19 mouse cellular contexts compared by ENCODE assay signal in the genomic region with DNA sequence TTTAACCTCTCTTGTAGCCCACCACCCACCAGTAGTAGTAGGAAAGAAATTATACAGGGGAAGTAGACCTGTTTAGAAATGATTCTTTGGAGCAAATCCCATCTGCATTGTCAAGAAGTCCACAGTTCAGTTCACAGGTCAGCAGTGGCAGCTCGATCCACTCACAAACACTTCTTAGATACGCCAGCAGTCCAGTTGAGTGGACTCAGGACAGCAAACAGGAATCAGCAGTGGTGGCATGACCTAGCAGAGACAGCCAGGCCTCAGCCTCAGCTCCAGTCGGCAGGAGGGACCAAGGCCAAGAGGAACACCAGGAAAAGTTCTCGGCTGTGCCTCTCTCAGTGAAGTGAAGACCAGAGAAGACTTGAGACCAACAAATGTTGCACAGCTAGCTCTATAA.
A peak's percentile ranks its signal among the peaks of the same experiment; 100 is the strongest.
DNase-seq lines count a peak whose midpoint lies in the region; ATAC-seq and TF ChIP-seq lines count a peak whose summit lies in the region.
"Had no signal": no experiment of that assay in that cellular context is flagged by ENCODE, and none has a peak within 500 bp of the region (broad histone marks: within the 10 kb centered on the region; RNA-seq: fewer than 3 reads in every experiment).

No protein-coding gene starts in this region.

- no peak overlapping the region for H3K9ac ChIP-seq in heart, embryonic 12.5 days
- H3K9ac ChIP-seq in heart, postnatal 0 days (replicated peaks; ENCODE audit: low read depth, low read length): no peak overlapping the region
- H3K9ac ChIP-seq in lung, embryonic 16.5 days (ENCODE audit: low read length): no peak overlapping the region
- no peak overlapping the region for H3K9ac ChIP-seq in midbrain, embryonic 14.5 days (replicated peaks; ENCODE audit: low read length)
- H3K9ac ChIP-seq: embryonic facial prominence, embryonic 13.5 days; forebrain, embryonic 12.5 days; hindbrain, embryonic 15.5 days had no signal

- DNase-seq in heart, postnatal 10 days: no peak
- no peak for DNase-seq in heart, postnatal 0 days (ENCODE audit: low spot score)
- DNase-seq in heart, adult 9 months (ENCODE audit: low spot score in 2 of 2): no peak
- DNase-seq in lung, postnatal 14 days: peak; percentile 46
- DNase-seq in midbrain, embryonic 14.5 days: no peak
- DNase-seq: adrenal gland, adult 2 months; adrenal gland, postnatal 25 days; cerebellum, adult 18-20 months; cerebellum, adult 9-11 months; cerebellum, postnatal 36 days; gastrocnemius, postnatal 10 days had no signal

- ATAC-seq in heart, embryonic 12.5 days (ENCODE audit: insufficient number of reproducible peaks, low FRiP score): no peak
- no peak for ATAC-seq in heart, postnatal 0 days (ENCODE audit: insufficient read depth, low read depth)
- peak; percentile 11; the same call in 1 of the 2 replicates for ATAC-seq in lung, embryonic 16.5 days (ENCODE audit: low read depth)
- no peak for ATAC-seq in midbrain, embryonic 14.5 days (ENCODE audit: low FRiP score, low TSS enrichment)
- ATAC-seq: forebrain, embryonic 16.5 days; inflammation-experienced regulatory T-cells, adult 6 months; intestine, postnatal 0 days had no signal

- no peaks in the 10 kb centered on the region for H3K27me3 ChIP-seq in heart, embryonic 12.5 days (replicated peaks)
- H3K27me3 ChIP-seq in heart, postnatal 0 days (ENCODE audit: control insufficient read depth, insufficient read depth, low read length): no peaks in the 10 kb centered on the region
- no peaks in the 10 kb centered on the region for H3K27me3 ChIP-seq in lung, embryonic 16.5 days (ENCODE audit: control insufficient read depth, insufficient read depth, low read depth, low read length)
- 0 out of 2 replicates have a peak, but pooled peaks cover 7% of the 10 kb centered on the region for H3K27me3 ChIP-seq in midbrain, embryonic 14.5 days (ENCODE audit: control insufficient read depth, insufficient read depth, low read length)
- H3K27me3 ChIP-seq: embryonic facial prominence, embryonic 13.5 days; forebrain, embryonic 12.5 days; hindbrain, embryonic 15.5 days had no signal

- peak overlapping the region; percentile 84 for H3K27ac ChIP-seq in heart, embryonic 12.5 days (ENCODE audit: poor library complexity, severe bottlenecking)
- H3K27ac ChIP-seq in heart, postnatal 0 days (ENCODE audit: low read depth): peak overlapping the region; percentile 87; the same call in 1 of the 2 replicates
- H3K27ac ChIP-seq in lung, embryonic 16.5 days (ENCODE audit: low read length): peak overlapping the region; percentile 27; the same call in 1 of the 2 replicates
- H3K27ac ChIP-seq in midbrain, embryonic 14.5 days (replicated peaks; ENCODE audit: low read depth, low read length): no peak overlapping the region
- H3K27ac ChIP-seq: embryonic facial prominence, embryonic 13.5 days; forebrain, embryonic 12.5 days; hindbrain, embryonic 15.5 days had no signal

- H3K36me3 ChIP-seq in heart, embryonic 12.5 days: 0 out of 2 replicates have a peak, but pooled peaks cover 2% of the 10 kb centered on the region
- no peaks in the 10 kb centered on the region for H3K36me3 ChIP-seq in heart, postnatal 0 days (replicated peaks; ENCODE audit: control insufficient read depth, insufficient read depth, low read length)
- H3K36me3 ChIP-seq in lung, embryonic 16.5 days (ENCODE audit: control insufficient read depth, insufficient read depth, low read length): no peaks in the 10 kb centered on the region
- H3K36me3 ChIP-seq in midbrain, embryonic 14.5 days (ENCODE audit: control insufficient read depth, insufficient read depth, low read length): no peaks in the 10 kb centered on the region
- H3K36me3 ChIP-seq: embryonic facial prominence, embryonic 13.5 days; forebrain, embryonic 12.5 days; hindbrain, embryonic 15.5 days had no signal

- intact Hi-C loops in heart, postnatal 10 days (cut with DNase I): no loop called here

- no peaks in the 10 kb centered on the region for H3K9me3 ChIP-seq in heart, embryonic 12.5 days (replicated peaks)
- H3K9me3 ChIP-seq in heart, postnatal 0 days (replicated peaks; ENCODE audit: control insufficient read depth, low read length): no peaks in the 10 kb centered on the region
- no peaks in the 10 kb centered on the region for H3K9me3 ChIP-seq in lung, embryonic 16.5 days (ENCODE audit: control insufficient read depth, low read length)
- no peaks in the 10 kb centered on the region for H3K9me3 ChIP-seq in midbrain, embryonic 14.5 days (ENCODE audit: control insufficient read depth, low read length)
- H3K9me3 ChIP-seq: embryonic facial prominence, embryonic 13.5 days; forebrain, embryonic 12.5 days; hindbrain, embryonic 15.5 days had no signal

- 71% methylated on average over 4 of the region's 4 CpGs for WGBS in heart, embryonic 12.5 days
- 70% methylated on average over 4 of the region's 4 CpGs for whole genome bisulfite sequencing in heart, postnatal 0 days
- 46% methylated on average over 4 of the region's 4 CpGs for WGBS in lung, embryonic 16.5 days
- WGBS in midbrain, embryonic 14.5 days: 91% methylated on average over 4 of the region's 4 CpGs

- peaks cover 19% of the 10 kb centered on the region for H3K4me1 ChIP-seq in heart, embryonic 12.5 days (replicated peaks)
- peaks cover 20% of the 10 kb centered on the region for H3K4me1 ChIP-seq in heart, postnatal 0 days (ENCODE audit: control insufficient read depth, insufficient read depth)
- H3K4me1 ChIP-seq in lung, embryonic 16.5 days (replicated peaks; ENCODE audit: control insufficient read depth, insufficient read depth, low read length): peaks cover 7% of the 10 kb centered on the region
- peaks cover 8% of the 10 kb centered on the region; the same call in 1 of the 2 replicates for H3K4me1 ChIP-seq in midbrain, embryonic 14.5 days (ENCODE audit: control insufficient read depth, insufficient read depth, low read length)
- H3K4me1 ChIP-seq: forebrain, embryonic 12.5 days had no signal

- no peak overlapping the region for H3K4me2 ChIP-seq in heart, embryonic 12.5 days
- H3K4me2 ChIP-seq in heart, postnatal 0 days (ENCODE audit: low read depth, low read length): no peak overlapping the region
- H3K4me2 ChIP-seq in lung, embryonic 16.5 days (ENCODE audit: low read depth, low read length): no peak overlapping the region
- H3K4me2 ChIP-seq in midbrain, embryonic 14.5 days (ENCODE audit: low read length): no peak overlapping the region
- H3K4me2 ChIP-seq: embryonic facial prominence, embryonic 13.5 days; forebrain, embryonic 12.5 days; hindbrain, embryonic 15.5 days had no signal

- H3K4me3 ChIP-seq in heart, embryonic 12.5 days: no peak overlapping the region
- H3K4me3 ChIP-seq in heart, postnatal 0 days (ENCODE audit: low read depth, low read length): no peak overlapping the region
- no peak overlapping the region for H3K4me3 ChIP-seq in lung, embryonic 16.5 days (ENCODE audit: low read length)
- no peak overlapping the region for H3K4me3 ChIP-seq in midbrain, embryonic 14.5 days (replicated peaks; ENCODE audit: low read depth, low read length)
- H3K4me3 ChIP-seq: embryonic facial prominence, embryonic 13.5 days; forebrain, embryonic 12.5 days; hindbrain, embryonic 15.5 days had no signal

- TF ChIP-seq CTCF in heart, postnatal 0 days (IDR thresholded peaks at IDR 0.05; ENCODE audit: low read depth): no peak

- no peak for TF ChIP-seq EP300 in heart, postnatal 0 days (IDR thresholded peaks at IDR 0.05; ENCODE audit: low read depth)
